In the genomic region with DNA sequence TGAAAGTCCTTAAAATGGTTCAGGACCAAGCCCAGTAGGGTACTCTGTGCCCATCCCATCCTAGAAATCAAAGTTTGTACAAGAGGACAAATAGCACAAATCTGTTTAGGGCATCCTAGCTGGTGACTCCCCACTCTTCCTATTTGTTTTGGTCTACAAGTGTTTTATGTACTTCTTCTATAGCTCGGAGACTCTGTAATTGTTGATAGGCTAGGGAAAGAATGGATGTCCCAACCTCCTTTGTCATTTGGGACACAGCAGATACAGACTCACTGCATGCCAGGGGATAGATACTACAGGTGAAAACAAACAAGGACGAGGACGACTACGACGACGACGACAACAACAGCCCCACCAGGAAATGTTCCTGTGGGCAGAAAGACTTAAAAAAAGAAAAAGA, we compare ENCODE assay signal across 18 mouse cellular contexts. TPM values are rescaled to one million over a fixed set of nuclear protein-coding genes. Genes with fewer than 3 reads are reported as not detected.
"Had no signal": no experiment of that assay in that cellular context is flagged by ENCODE, and none has a peak within 500 bp of the region (broad histone marks: within the 10 kb centered on the region; RNA-seq: fewer than 3 reads in every experiment).

TSS of gene Gm10799 (minus strand) at position 101 of the 400 bp plus-strand sequence.

RNA-seq across cellular contexts. Expression of gene Gm10799, which starts in this region (rescaled TPM):
- polyA plus RNA-seq: frontal cortex, adult 2 months; heart, embryonic 10.5 days; heart, embryonic 13.5 days; heart, embryonic 15.5 days; heart, postnatal 0 days; hindbrain, embryonic 11.5 days; hindbrain, embryonic 13.5 days; hindbrain, embryonic 16.5 days; inflammation-experienced regulatory T-cells, adult 6 months; intestine, embryonic 15.5 days; intestine, postnatal 0 days; kidney, embryonic 14.5 days; kidney, postnatal 0 days; large intestine, adult 2 months; limb, embryonic 11.5 days; limb, embryonic 13.5 days; limb, embryonic 15.5 days; liver, adult 2 months had no signal
